Mouse (Mus musculus) MEL (cell line): ENCODE measurements around the gene C1qtnf5. TPM values are rescaled to one million over a fixed set of nuclear protein-coding genes. Genes with fewer than 3 reads are reported as not detected.

ENCODE experiments used
- DNase-seq: peaks from one replicate; pipeline ENCODE4 v3.0.0; 2011; ENCODE audit warnings: low read depth, low spot score
- H3K27ac ChIP-seq: 2 replicates; pipeline ENCODE4 v1.5.1; 2012; ENCODE audit warnings: low read depth, mild to moderate bottlenecking, control low read depth, low read length, moderate library complexity; ENCODE audit not compliant: control insufficient read depth
- H3K27me3 ChIP-seq, 2 experiments: fragments of 150-350 bp in 1 of 2; sonication (generic) in 1 of 2; 2 replicates each; pipeline ENCODE4 v1.6.1; 2012; ENCODE audit warnings: low read length in 2 of 2, mild to moderate bottlenecking in 2 of 2, improper control_type of control experiment in 1 of 2, moderate library complexity in 1 of 2; ENCODE audit not compliant: insufficient read depth in 2 of 2, control insufficient read depth in 1 of 2
- H3K36me3 ChIP-seq, 2 experiments: 2 replicates each; pipeline ENCODE4 v1.6.1; 2012 to 2014; ENCODE audit warnings: low read length in 2 of 2, improper control_type of control experiment in 1 of 2, inconsistent platforms in 1 of 2, mild to moderate bottlenecking in 1 of 2; ENCODE audit not compliant: insufficient read depth in 2 of 2, control insufficient read depth in 1 of 2
- H3K4me1 ChIP-seq, 2 experiments: fragments of 150-350 bp in 1 of 2; sonication (generic) in 1 of 2; 2 replicates each; pipeline ENCODE4 v1.6.1; 2012; ENCODE audit warnings: low read length in 2 of 2, improper control_type of control experiment in 1 of 2, mild to moderate bottlenecking in 1 of 2; ENCODE audit not compliant: insufficient read depth in 2 of 2, control insufficient read depth in 1 of 2
- H3K4me3 ChIP-seq, 2 experiments: fragments of 150-350 bp in 1 of 2; sonication (generic) in 1 of 2; 2 replicates each; pipeline ENCODE4 v1.5.1; 2012; ENCODE audit warnings: low read depth in 2 of 2, low read length in 2 of 2, mild to moderate bottlenecking in 2 of 2, moderate library complexity in 2 of 2, control low read depth in 1 of 2, improper control_type of control experiment in 1 of 2; ENCODE audit not compliant: control insufficient read depth in 1 of 2, insufficient read depth in 1 of 2
- H3K79me2 ChIP-seq: 2 replicates; pipeline ENCODE4 v1.6.1; 2012; ENCODE audit warnings: mild to moderate bottlenecking, low read length, moderate library complexity; ENCODE audit not compliant: control insufficient read depth, poor library complexity, insufficient read depth
- H3K9ac ChIP-seq: 2 replicates; pipeline ENCODE4 v1.6.1; 2012; ENCODE audit warnings: low read depth, mild to moderate bottlenecking, control low read depth, low read length, moderate library complexity; ENCODE audit not compliant: control insufficient read depth, poor library complexity, severe bottlenecking
- H3K9me3 ChIP-seq: fragments of 150-350 bp; sonication (generic); replicated peaks from 2 replicates; pipeline ENCODE4 v1.6.1; 2012; ENCODE audit warnings: mild to moderate bottlenecking, low read length, improper control_type of control experiment, moderate library complexity; ENCODE audit not compliant: insufficient read depth
- BHLHE40 ChIP-seq: IDR thresholded peaks from 2 replicates; pipeline ENCODE4 v1.6.1; 2012; ENCODE audit warnings: low read depth, mild to moderate bottlenecking, inconsistent platforms, low read length, improper control_type of control experiment, borderline replicate concordance
- CHD1 ChIP-seq: IDR thresholded peaks from 2 replicates; pipeline ENCODE4 v1.6.1; 2012; ENCODE audit warnings: low read depth, mild to moderate bottlenecking, inconsistent platforms, low read length, improper control_type of control experiment
- CHD2 ChIP-seq: IDR thresholded peaks from 2 replicates; pipeline ENCODE4 v1.6.1; 2011; ENCODE audit warnings: low read length, improper control_type of control experiment
- ELF1 ChIP-seq: IDR thresholded peaks from 2 replicates; pipeline ENCODE4 v1.6.1; 2014; ENCODE audit warnings: low read depth, mild to moderate bottlenecking, inconsistent platforms, low read length, improper control_type of control experiment, moderate library complexity
- GATA1 ChIP-seq: IDR thresholded peaks from 2 replicates; pipeline ENCODE4 v1.6.1; 2011; ENCODE audit warnings: low read depth, low read length, improper control_type of control experiment
- JUND ChIP-seq: IDR thresholded peaks from 2 replicates; pipeline ENCODE4 v1.6.1; 2011; ENCODE audit warnings: low read depth, mild to moderate bottlenecking, improper control_type of control experiment, low read length
- KAT2A ChIP-seq: conservative IDR thresholded peaks from 2 replicates; pipeline ENCODE4 v1.6.1; 2012; ENCODE audit warnings: low read depth, low read length, improper control_type of control experiment, inconsistent platforms
- MAFK ChIP-seq: IDR thresholded peaks from 2 replicates; pipeline ENCODE4 v1.6.1; 2011; ENCODE audit warnings: low read depth, mild to moderate bottlenecking, low read length, improper control_type of control experiment, borderline replicate concordance
- MAX ChIP-seq: IDR thresholded peaks from 2 replicates; pipeline ENCODE4 v1.6.1; 2011; ENCODE audit warnings: low read length, improper control_type of control experiment
- MAZ ChIP-seq: IDR thresholded peaks from 2 replicates; pipeline ENCODE4 v1.6.1; 2012; ENCODE audit warnings: low read depth, mild to moderate bottlenecking, inconsistent platforms, low read length, improper control_type of control experiment
- MEF2A ChIP-seq: IDR thresholded peaks from 2 replicates; pipeline ENCODE4 v1.6.1; 2014; ENCODE audit warnings: low read depth, mild to moderate bottlenecking, inconsistent platforms, low read length, improper control_type of control experiment; ENCODE audit not compliant: poor library complexity, insufficient replicate concordance, severe bottlenecking; ENCODE audit errors: extremely low read depth
- MXI1 ChIP-seq: IDR thresholded peaks from 2 replicates; pipeline ENCODE4 v1.6.1; 2011; ENCODE audit warnings: mild to moderate bottlenecking, low read depth, low read length, improper control_type of control experiment
- MYB ChIP-seq: IDR thresholded peaks from 2 replicates; pipeline ENCODE4 v1.6.1; 2011; ENCODE audit warnings: mild to moderate bottlenecking, low read depth, low read length, improper control_type of control experiment
- MYC ChIP-seq: IDR thresholded peaks from 2 replicates; pipeline ENCODE4 v1.6.1; 2011; ENCODE audit warnings: low read depth, mild to moderate bottlenecking, low read length, improper control_type of control experiment, moderate library complexity
- NELFE ChIP-seq: IDR thresholded peaks from 2 replicates; pipeline ENCODE4 v1.6.1; 2011; ENCODE audit warnings: low read depth, low read length, improper control_type of control experiment
- POLR2AphosphoS2 ChIP-seq: IDR thresholded peaks from 2 replicates; pipeline ENCODE4 v1.6.1; 2011; ENCODE audit warnings: low read length, improper control_type of control experiment
- SIN3A ChIP-seq: IDR thresholded peaks from 2 replicates; pipeline ENCODE4 v1.6.1; 2012; ENCODE audit warnings: low read length, improper control_type of control experiment, inconsistent platforms
- TAL1 ChIP-seq: IDR thresholded peaks from 2 replicates; pipeline ENCODE4 v1.6.1; 2012; ENCODE audit warnings: mild to moderate bottlenecking, inconsistent platforms, low read length, moderate library complexity, mixed read lengths
- TCF12 ChIP-seq: IDR thresholded peaks from 2 replicates; pipeline ENCODE4 v1.6.1; 2014; ENCODE audit warnings: low read depth, mild to moderate bottlenecking, inconsistent platforms, low read length, improper control_type of control experiment, moderate library complexity
- UBTF ChIP-seq: IDR thresholded peaks from 2 replicates; pipeline ENCODE4 v1.6.1; 2012; ENCODE audit warnings: low read depth, mild to moderate bottlenecking, inconsistent platforms, low read length, improper control_type of control experiment, moderate library complexity, borderline replicate concordance; ENCODE audit not compliant: insufficient read depth
- USF2 ChIP-seq, 2 experiments: IDR thresholded peaks; 2 replicates each; pipeline ENCODE4 v1.6.1; 2011 to 2012; ENCODE audit warnings: improper control_type of control experiment in 2 of 2, low read length in 2 of 2, borderline replicate concordance in 1 of 2, inconsistent platforms in 1 of 2, low read depth in 1 of 2, mild to moderate bottlenecking in 1 of 2; ENCODE audit not compliant: insufficient read depth in 1 of 2
- ZC3H11A ChIP-seq: IDR thresholded peaks from 2 replicates; pipeline ENCODE4 v1.6.1; 2012; ENCODE audit warnings: low read depth, mild to moderate bottlenecking, inconsistent platforms, low read length, improper control_type of control experiment
- ZKSCAN1 ChIP-seq: IDR thresholded peaks from 2 replicates; pipeline ENCODE4 v1.6.1; 2012; ENCODE audit warnings: low read depth, mild to moderate bottlenecking, inconsistent platforms, low read length, improper control_type of control experiment, moderate library complexity
- ZMIZ1 ChIP-seq: IDR thresholded peaks from 2 replicates; pipeline ENCODE4 v1.6.1; 2012; ENCODE audit warnings: low read depth, mild to moderate bottlenecking, inconsistent platforms, low read length, improper control_type of control experiment, moderate library complexity
- ZNF384 ChIP-seq: IDR thresholded peaks from 2 replicates; pipeline ENCODE4 v1.6.1; 2012; ENCODE audit warnings: low read depth, mild to moderate bottlenecking, inconsistent platforms, low read length, improper control_type of control experiment
- polyA plus RNA-seq, 2 experiments: library from polyadenylated mRNA; stranded (reverse) in 1 of 2; unstranded in 1 of 2; fragments of >175 nt in 1 of 2; fragments of >200 nt in 1 of 2; gene quantifications; 2 replicates each; pipeline versions ENCODE4 v1.2.1 to v1.2.4; 2012; ENCODE audit warnings: low replicate concordance in 2 of 2, low read depth in 1 of 2; ENCODE audit not compliant: insufficient read length in 2 of 2, insufficient read depth in 1 of 2, missing spikeins in 1 of 2
- total RNA-seq: library from RNA; depleted of rRNA; stranded (reverse); fragments of 300-350 nt; gene quantifications from 2 replicates; pipeline ENCODE4 v1.2.3, GENCODE M21; 2012

C1qtnf5 gene
- total and polyA plus RNA-seq, 3 experiments = 0.13 to 0.19 TPM; not detected in 1

DNA sequence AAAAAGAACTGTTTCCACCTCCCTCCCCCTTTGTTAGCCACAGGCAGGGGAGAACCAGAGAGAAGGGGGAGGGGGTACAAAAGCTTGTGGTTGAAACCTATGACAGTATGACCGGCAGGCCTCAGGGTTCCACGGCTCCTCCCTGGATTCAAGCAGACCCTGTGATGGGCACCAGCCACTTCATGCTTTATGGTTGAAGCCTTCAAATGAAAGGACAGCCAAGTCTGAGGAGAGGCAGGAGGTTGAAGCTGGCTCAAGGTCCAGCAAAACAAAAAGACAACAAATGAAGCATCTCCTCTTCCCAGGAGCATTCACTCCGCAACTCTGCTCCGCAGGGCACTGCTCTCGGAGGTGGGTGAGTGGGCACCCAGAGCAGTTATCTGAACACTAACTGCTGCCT, 36.4 kb downstream of the C1qtnf5 start:
- Histone ChIP-seq H3K4me1 (no peaks in the 10 kb centered on the region), H3K79me2 (no peaks in the 10 kb centered on the region), H3K36me3 (no peaks in the 10 kb centered on the region; a peak in 2 of 4 replicates), H3K27me3 (no peaks in the 10 kb centered on the region), H3K9me3 (no peaks in the 10 kb centered on the region), H3K9ac (no peak overlapping the region), H3K4me3 (no peak overlapping the region), H3K27ac (no peak overlapping the region)
- no peak for DNase-seq
- TF ChIP-seq CHD1 (no peak), ZKSCAN1 (no peak), MAZ (no peak), CHD2 (no peak), NELFE (no peak), MYC (no peak), MEF2A (no peak), USF2 (IDR thresholded peaks at IDR 0.05; ENCODE audit: borderline replicate concordance in 1 of 2, insufficient read depth in 1 of 2, low read depth in 1 of 2, low read length in 2 of 2) (no peak), TCF12 (no peak), ZC3H11A (no peak), GATA1 (no peak), BHLHE40 (no peak)

DNA sequence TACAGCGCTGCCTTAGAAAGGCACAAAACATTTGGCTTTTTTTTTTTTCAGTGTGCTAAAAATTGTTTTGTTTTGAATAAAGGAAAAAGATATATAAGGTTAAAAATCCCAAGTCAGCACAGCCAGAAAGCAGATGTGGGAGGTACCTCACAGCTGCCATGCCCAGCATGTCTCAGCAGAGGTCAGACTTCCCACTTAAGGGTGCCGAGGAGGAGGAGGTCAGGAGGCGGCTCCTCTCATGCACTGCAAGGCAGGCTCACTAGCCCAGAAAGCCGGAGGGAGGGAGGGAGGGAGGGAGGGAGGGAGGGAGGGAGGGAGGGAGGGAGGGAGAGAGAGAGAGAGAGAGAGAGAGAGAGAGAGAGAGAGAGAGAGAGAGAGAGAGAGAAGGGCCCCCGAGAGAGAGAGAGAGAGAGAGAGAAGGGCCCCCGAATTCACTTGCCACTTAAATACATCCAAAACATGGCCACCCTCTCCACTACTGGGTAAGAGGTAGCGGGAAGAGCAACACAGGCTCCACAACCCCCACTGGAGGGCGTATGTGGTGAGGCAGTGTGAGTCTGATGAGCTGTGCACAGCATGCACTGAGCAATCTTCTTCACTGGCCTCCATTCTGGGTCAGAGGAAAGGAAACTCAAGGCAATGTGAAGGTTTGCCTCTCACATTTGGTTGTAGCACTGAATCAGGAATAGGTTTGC, 37.1 kb downstream of the C1qtnf5 start:
- H3K4me3 ChIP-seq = no peak overlapping the region
- DNase-seq = no peak
- no peaks in the 10 kb centered on the region for H3K4me1 ChIP-seq
- no peaks in the 10 kb centered on the region for H3K27me3 ChIP-seq
- H3K36me3 ChIP-seq = no peaks in the 10 kb centered on the region; a peak in 2 of 4 replicates
- no peak overlapping the region for H3K27ac ChIP-seq
- no peak overlapping the region for H3K9ac ChIP-seq
- H3K9me3 ChIP-seq = no peaks in the 10 kb centered on the region
- H3K79me2 ChIP-seq = no peaks in the 10 kb centered on the region
- TF ChIP-seq JUND (no peak), USF2 (IDR thresholded peaks at IDR 0.05; ENCODE audit: borderline replicate concordance in 1 of 2, insufficient read depth in 1 of 2, low read depth in 1 of 2, low read length in 2 of 2) (no peak), MYC (no peak), SIN3A (no peak), TCF12 (no peak)

DNA sequence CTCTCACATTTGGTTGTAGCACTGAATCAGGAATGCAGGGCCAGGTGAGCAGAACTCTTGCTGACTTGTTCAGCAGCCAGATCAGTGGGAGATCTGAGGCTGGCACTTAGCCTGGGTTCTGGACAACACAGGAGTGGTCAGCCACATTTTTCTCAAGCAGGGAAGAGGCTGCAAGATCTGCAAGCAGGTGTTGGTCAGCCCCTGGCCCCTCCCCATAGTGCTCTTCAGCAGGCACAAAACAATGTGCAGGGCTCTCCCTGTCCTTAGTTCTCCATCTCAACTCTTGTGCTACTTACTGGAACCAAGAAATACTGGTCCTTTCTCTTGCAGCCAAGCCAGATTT, 37.6 kb downstream of the C1qtnf5 start:
- no peaks in the 10 kb centered on the region; a peak in 2 of 4 replicates for H3K36me3 ChIP-seq
- no peak for TF ChIP-seq MYB
- no peak for TF ChIP-seq ZNF384
- TF ChIP-seq CHD2 = no peak
- no peak for TF ChIP-seq MAFK
- no peak for TF ChIP-seq MAX
- no peak for TF ChIP-seq JUND
- no peak for TF ChIP-seq MYC
- TF ChIP-seq CHD1 = no peak
- no peak for TF ChIP-seq UBTF
- TF ChIP-seq POLR2AphosphoS2 = no peak
- TF ChIP-seq MXI1 = no peak
- TF ChIP-seq GATA1 = no peak
- TF ChIP-seq USF2 (IDR thresholded peaks at IDR 0.05; ENCODE audit: borderline replicate concordance in 1 of 2, insufficient read depth in 1 of 2, low read depth in 1 of 2, low read length in 2 of 2) = no peak
- TF ChIP-seq ZMIZ1 = no peak
- no peak for TF ChIP-seq KAT2A
- TF ChIP-seq ELF1 = no peak
- TF ChIP-seq TAL1 = no peak

More for the DNA sequence above, 37.6 kb downstream of the C1qtnf5 start:
- no peak overlapping the region for H3K4me3 ChIP-seq
- no peak for DNase-seq
- no peaks in the 10 kb centered on the region for H3K9me3 ChIP-seq
- H3K27me3 ChIP-seq = no peaks in the 10 kb centered on the region
- H3K27ac ChIP-seq = no peak overlapping the region
- no peaks in the 10 kb centered on the region for H3K4me1 ChIP-seq
- no peak overlapping the region for H3K9ac ChIP-seq
- no peaks in the 10 kb centered on the region for H3K79me2 ChIP-seq
